Mouse (Mus musculus) megakaryocyte, embryonic 14.5 days (primary cell): ENCODE measurements around the gene Cd247. TPM values are rescaled to one million over a fixed set of nuclear protein-coding genes. Genes with fewer than 3 reads are reported as not detected.
"Not testable (repeated sequence)": the region's sequence is repeated elsewhere in the genome, so short reads cannot be mapped to it uniquely, and the experiment has no call there.

Experiments used
- H3K27me3 ChIP-seq: replicated peaks from 2 replicates; pipeline ENCODE3; 2012; ENCODE audit warnings: inconsistent platforms
- H3K36me3 ChIP-seq: replicated peaks from 2 replicates; pipeline ENCODE3; 2012; ENCODE audit warnings: low read length, inconsistent platforms, mixed read lengths
- H3K4me1 ChIP-seq: 2 replicates; pipeline ENCODE4 v1.6.1; 2012; ENCODE audit warnings: inconsistent platforms
- H3K4me3 ChIP-seq: replicated peaks from 2 replicates; pipeline ENCODE3; 2012; ENCODE audit warnings: moderate library complexity, mild to moderate bottlenecking, inconsistent platforms
- H3K9me3 ChIP-seq: 2 replicates; pipeline ENCODE4 v1.6.1; 2012; ENCODE audit warnings: inconsistent platforms
- FLI1 ChIP-seq: IDR thresholded peaks from 2 replicates; pipeline ENCODE4 v1.6.1; 2012; ENCODE audit warnings: low read length, inconsistent platforms, mixed read lengths
- GATA1 ChIP-seq: IDR thresholded peaks from 3 replicates; pipeline ENCODE4 v1.6.1; 2012; ENCODE audit warnings: mixed read lengths, low read length, inconsistent platforms, borderline replicate concordance
- polyA plus RNA-seq: library from polyadenylated mRNA; stranded (reverse); fragments of >175 nt; gene quantifications from 2 replicates; pipeline ENCODE4 v1.2.3, GENCODE M21; 2012; ENCODE audit warnings: low replicate concordance; ENCODE audit not compliant: insufficient read depth

Cd247 gene
- not detected in 2 replicates for polyA plus RNA-seq

DNA sequence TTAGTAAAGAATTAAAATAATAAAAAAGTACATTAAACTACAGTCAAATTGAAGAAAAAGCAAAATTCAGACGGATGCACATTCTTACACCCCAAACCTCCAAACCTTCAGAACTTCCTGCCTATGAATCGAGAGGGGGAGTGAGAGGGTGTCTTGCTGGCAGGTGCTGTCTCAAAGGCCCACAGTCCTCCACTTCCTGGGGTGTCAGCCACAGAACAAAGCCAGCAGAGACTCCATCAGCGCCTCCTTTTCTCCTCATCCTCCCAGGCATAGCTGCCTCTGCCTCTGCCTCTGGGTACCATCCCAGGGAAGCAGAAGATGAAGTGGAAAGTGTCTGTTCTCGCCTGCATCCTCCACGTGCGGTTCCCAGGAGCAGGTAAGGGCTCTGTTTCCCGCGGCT lies at the start of gene Cd247:
Cd247 (plus strand) TSS at position 171 of the 400 bp plus-strand sequence.
- Histone ChIP-seq H3K36me3 (no peaks in the 10 kb centered on the region), H3K4me1 (no peaks in the 10 kb centered on the region), H3K27me3 (peaks cover 31% of the 10 kb centered on the region), H3K9me3 (no peaks in the 10 kb centered on the region), H3K4me3 (no peak within 1 kb of the TSS)
- TF ChIP-seq GATA1 (no peak), FLI1 (no peak)

DNA sequence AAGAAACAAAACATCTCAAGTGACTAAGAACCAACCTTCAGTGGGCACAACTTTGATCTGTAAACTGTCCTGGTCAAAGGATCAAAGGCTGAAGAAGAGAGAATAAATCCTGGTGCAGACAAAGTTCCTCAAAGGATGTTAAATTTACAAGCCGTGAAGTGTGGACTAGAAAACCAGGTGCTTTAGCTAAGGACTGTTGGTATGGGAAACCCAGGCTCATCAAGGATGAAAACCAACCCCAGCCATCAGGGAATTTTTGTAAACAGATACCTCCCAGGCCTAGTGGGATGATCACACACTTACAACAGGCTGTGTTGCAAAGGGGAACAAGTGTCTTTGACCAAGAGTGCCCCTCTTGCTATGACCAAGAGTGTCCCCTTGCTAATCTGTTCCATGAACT lies 49.5 kb upstream of the Cd247 start:
- Histone ChIP-seq H3K9me3 (no peaks in the 10 kb centered on the region), H3K4me1 (peaks cover 17% of the 10 kb centered on the region), H3K4me3 (no peak overlapping the region), H3K27me3 (peaks cover 32% of the 10 kb centered on the region), H3K36me3 (no peaks in the 10 kb centered on the region)
- no peak for TF ChIP-seq GATA1
- TF ChIP-seq FLI1: no peak

DNA sequence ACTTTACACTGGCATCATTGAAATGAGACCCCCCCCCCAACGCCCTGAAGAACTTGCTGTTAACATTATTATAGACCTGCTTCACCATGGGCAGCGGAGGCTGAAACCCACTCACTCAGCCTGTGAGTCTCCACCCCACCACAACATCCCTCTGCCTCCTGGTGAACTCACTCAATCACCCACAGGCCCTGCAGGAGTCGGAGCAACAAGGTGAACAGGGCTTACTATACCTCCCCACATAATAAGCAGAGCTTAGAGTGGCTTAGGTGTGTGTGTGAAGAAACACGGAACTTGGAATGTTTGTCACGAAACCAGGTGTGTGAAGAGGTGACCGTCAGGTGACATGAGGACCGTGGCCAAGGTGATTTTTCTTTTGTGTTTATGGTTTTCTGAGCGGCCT lies 46.5 kb upstream of the Cd247 start:
- H3K9me3 ChIP-seq: no peaks in the 10 kb centered on the region
- H3K4me3 ChIP-seq: no peak overlapping the region
- no peaks in the 10 kb centered on the region for H3K36me3 ChIP-seq
- TF ChIP-seq GATA1 (no peak), FLI1 (no peak)
- H3K4me1 ChIP-seq: peaks cover 3% of the 10 kb centered on the region; the same call in 1 of the 2 replicates
- peaks cover 22% of the 10 kb centered on the region for H3K27me3 ChIP-seq

DNA sequence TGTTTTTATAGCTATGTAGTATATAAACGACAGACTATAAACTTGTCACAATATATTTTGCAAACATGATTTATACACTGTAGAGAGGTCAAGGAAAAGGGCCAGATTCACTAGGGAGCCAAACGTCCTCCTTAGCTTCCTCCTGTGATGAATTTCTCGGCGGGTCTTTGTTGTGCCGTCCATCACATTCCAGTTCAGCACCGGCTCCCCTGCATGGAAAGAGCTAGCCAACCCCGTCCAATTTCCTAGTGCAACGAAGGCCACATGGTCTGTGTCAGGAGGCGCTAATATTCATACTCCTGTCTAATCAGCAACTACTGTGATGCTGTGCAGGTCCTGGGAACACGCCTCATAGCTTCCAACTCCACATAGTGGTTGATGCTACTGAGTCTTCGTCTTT lies 40.4 kb upstream of the Cd247 start:
- H3K9me3 ChIP-seq: no peaks in the 10 kb centered on the region
- TF ChIP-seq FLI1 (no peak), GATA1 (no peak)
- no peak overlapping the region for H3K4me3 ChIP-seq
- peaks cover 10% of the 10 kb centered on the region for H3K4me1 ChIP-seq
- peaks cover 27% of the 10 kb centered on the region for H3K27me3 ChIP-seq
- H3K36me3 ChIP-seq: no peaks in the 10 kb centered on the region

DNA sequence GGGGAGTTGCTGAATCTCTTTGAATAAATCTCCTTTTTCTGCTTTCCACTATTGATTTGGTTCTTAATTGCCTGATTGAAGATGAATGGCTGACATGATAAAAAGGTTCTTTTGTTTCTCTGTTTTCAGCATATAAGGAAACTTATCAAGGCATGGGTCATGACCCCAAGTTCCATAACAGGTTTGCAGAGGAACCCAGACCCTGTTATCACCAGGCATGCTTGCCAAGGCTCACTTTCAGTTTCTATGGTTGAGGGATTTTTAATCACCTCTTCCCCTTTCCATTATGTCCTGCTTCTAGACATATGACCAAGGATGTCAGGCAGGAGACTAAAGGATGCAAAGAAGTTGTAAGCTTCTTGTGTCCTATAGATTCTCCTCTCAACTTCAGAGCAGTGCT lies 37.3 kb upstream of the Cd247 start:
- Histone ChIP-seq H3K36me3 (no peaks in the 10 kb centered on the region), H3K4me3 (no peak overlapping the region), H3K9me3 (peaks cover 6% of the 10 kb centered on the region), H3K27me3 (peaks cover 36% of the 10 kb centered on the region), H3K4me1 (peaks cover 10% of the 10 kb centered on the region)
- TF ChIP-seq FLI1: no peak

DNA sequence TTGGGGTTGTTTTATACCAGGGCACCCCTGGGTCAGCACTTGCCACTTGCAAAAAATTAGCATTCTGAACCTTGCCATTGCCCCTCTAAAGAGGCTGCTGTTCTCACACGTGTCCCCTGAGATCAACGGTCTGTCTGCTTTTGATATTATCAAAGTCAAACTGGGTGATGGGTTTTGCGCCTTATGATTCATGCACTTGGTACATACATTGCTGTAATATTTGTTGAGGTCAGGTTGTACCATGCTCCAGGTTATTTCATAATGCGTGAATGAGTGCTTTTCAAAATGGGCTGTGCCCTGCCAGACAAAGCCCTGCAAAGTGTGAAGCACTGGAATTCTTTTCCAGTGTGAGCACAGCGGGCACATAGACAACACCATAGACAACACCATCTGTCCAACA lies 36.6 kb upstream of the Cd247 start:
- Histone ChIP-seq H3K4me3 (no peak overlapping the region), H3K4me1 (peaks cover 10% of the 10 kb centered on the region), H3K9me3 (peaks cover 6% of the 10 kb centered on the region), H3K27me3 (peaks cover 36% of the 10 kb centered on the region), H3K36me3 (no peaks in the 10 kb centered on the region)
- no peak for TF ChIP-seq GATA1
- TF ChIP-seq FLI1: no peak

DNA sequence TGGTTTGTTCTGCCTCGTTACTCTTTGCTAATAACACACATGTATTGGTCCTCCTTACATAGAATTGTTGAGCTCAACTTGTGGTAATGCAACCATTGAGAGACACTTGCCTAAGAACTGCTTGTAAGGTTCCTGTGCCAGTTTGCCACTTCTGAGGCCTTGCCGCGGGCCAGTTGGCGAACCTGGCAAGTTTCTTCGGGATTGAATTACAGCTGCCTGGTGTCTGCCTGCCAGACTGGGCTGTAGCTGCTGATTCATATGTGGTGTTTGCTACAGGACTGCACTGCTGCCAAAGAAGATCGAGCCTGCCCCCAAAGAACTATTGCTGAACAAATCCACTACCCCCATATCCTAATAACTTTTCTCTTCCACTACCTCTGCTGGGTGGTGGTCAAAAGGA lies 34.3 kb upstream of the Cd247 start:
- no peak overlapping the region for H3K4me3 ChIP-seq
- TF ChIP-seq GATA1: no peak
- no peak for TF ChIP-seq FLI1

DNA sequence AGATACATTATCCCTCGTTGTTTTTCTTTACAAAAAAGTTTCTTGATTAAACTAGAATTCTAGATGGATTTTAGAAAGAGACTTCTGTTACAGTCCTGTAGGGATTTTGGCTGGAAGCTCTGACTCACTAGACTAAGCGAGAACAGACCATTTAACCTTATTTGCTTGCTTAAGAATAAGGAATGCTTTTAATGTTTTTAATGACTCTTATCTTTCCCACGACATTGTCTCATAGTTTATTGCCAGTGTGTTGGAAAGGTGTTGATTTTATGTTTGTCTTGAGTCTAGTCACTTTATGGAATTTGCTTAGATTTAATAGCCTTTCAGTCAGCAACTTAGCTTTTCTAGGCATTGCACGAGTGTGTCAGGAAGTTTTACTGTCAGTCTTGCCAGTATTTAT lies 33.3 kb upstream of the Cd247 start:
- TF ChIP-seq GATA1: no peak
- no peak for TF ChIP-seq FLI1
- H3K4me3 ChIP-seq: no peak overlapping the region

More for the DNA sequence above, 34.3 kb upstream of the Cd247 start:
- Histone ChIP-seq H3K27me3 (peaks cover 32% of the 10 kb centered on the region), H3K36me3 (no peaks in the 10 kb centered on the region), H3K9me3 (peaks cover 6% of the 10 kb centered on the region), H3K4me1 (peaks cover 10% of the 10 kb centered on the region)

DNA sequence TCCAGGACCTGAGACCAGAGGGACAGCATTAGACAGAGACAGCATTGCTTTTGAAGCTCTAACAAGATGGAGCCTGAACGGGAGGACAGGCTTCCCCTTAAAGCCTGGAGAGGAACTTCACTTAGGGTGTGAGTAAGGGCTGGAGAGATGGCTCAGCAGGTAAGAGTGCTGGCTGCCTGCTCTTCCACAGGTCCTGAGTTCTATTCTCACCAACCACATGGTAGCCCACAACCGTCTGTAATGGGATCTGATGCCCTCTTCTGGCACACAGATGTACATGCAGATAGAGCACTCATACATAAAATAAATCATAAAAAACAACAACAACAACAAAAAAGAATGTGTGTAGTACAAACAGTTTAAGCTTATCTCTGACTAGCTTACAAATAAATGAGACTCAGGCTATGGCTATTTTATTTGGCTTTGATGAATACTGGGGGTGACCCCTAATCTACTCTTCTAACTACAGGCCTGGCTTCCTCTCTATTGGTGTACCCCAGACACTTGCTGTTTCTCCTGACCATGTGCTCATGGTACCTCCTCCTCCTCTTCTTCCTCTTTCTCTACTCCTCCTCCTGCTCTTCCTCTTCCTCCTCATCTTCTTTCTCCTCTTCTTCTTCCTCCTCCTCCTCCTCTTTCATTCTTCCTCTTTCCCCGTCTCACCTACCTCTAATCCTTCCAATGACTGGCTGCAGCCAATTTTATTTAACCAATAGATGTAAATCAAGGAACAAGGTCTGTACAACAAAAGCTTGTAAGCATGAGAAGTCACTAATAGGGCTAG lies 26.8 kb upstream of the Cd247 start:
- TF ChIP-seq GATA1: no peak
- peaks cover 54% of the 10 kb centered on the region for H3K4me1 ChIP-seq
- H3K27me3 ChIP-seq: peaks cover 6% of the 10 kb centered on the region
- no peaks in the 10 kb centered on the region for H3K9me3 ChIP-seq
- H3K36me3 ChIP-seq: peaks cover 19% of the 10 kb centered on the region
- H3K4me3 ChIP-seq: no peak overlapping the region

More for the DNA sequence above, 33.3 kb upstream of the Cd247 start:
- H3K4me1 ChIP-seq: peaks cover 10% of the 10 kb centered on the region
- H3K36me3 ChIP-seq: no peaks in the 10 kb centered on the region
- peaks cover 25% of the 10 kb centered on the region for H3K27me3 ChIP-seq
- peaks cover 6% of the 10 kb centered on the region for H3K9me3 ChIP-seq

DNA sequence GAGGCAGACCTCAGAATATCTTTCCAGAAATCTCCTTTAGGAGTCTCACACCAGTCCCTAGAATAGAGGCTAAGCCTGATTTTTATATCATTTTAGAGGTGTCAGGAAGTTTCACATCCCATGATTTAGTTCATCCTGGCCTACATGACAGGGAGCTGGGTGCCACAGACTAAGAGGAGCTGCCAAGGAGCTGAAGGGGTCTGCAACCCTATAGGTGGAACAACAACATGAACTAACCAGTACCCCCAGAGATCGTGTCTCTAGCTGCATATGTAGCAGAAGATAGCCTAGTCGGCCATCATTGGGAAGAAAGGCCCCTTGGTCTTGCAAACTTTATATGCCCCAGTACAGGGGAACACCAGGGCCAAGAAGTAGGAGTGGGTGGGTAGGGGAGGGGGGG lies 26.0 kb upstream of the Cd247 start:
- H3K27me3 ChIP-seq, H3K4me3 ChIP-seq, H3K9me3 ChIP-seq: not testable (repeated sequence)
- Histone ChIP-seq H3K36me3 (peaks cover 23% of the 10 kb centered on the region), H3K4me1 (peaks cover 61% of the 10 kb centered on the region)
